Mouse (Mus musculus): ENCODE measurements around the gene Slc7a6. TPM values are rescaled to one million over a fixed set of nuclear protein-coding genes. Genes with fewer than 3 reads are reported as not detected.

Slc7a6 gene
- 57.7 and 61.0 TPM in 2 replicates for polyA plus RNA-seq (2015; fragmentation: Nextera tagmentation; extraction: Ambion mirVana)

DNA sequence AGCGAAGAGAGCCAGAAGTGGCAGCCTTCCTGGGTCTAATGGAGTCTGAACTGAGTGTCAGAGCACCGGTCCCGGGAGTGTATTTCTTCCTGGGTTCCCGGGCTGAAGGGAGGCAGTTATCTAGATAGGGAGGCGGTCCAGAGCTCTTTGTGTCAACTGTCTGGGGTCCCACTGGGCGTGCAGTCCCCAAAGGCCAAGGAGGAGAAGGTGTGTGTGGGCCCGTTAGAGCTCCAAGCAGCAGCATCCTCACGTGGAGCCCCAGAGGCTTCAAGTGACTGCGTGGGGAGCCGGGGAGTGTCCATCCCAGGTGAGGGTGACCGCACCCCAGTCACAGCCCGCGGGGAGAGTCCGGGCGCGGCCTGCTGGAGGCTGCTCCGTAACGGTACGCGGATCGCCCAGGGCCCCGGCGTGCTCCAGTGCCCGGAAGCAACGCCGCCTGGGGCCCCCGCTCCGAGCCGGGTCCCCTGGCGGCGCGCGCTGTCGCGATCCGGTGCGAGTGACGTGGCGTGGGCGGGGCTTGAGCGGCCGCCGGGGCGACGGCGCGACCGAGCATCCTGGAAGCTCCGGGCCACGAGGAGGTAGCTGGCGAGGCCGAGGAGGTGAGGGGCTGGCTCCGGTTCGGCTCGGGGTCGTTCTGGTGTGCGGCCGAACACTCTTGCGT is at the start of gene Slc7a6:
Gene Slc7a6 (plus strand): TSS at position 502 of the 661 bp plus-strand sequence.
- peaks cover 18% of the 10 kb centered on the region for H3K4me1 ChIP-seq (replicated peaks)
- under 1% methylated on average over 36 of the region's 59 CpGs for WGBS

DNA sequence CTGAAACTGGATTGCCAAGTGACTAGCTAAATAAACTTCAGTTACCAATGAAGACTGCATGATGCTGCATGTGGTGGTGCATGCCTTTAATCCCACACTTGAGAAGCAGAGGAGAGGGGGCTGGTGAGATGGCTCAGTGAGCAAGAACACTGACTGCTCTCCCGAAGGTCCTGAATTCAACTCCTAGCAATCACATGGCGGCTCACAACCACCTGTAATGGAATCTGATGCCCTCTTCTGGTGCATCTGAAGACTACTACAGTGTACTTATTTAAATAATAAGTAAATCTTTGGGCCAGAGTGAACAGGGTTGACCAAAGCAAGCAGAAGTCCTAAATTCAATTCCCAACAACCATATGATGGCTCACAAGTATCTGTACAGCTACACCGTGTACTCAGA is 45.2 kb upstream of the Slc7a6 start:
- Histone ChIP-seq H3K27ac (replicated peaks) (no peak overlapping the region), H3K4me1 (replicated peaks) (no peaks in the 10 kb centered on the region), H3K9me3 (no peaks in the 10 kb centered on the region), H3K36me3 (peaks cover 12% of the 10 kb centered on the region), H3K4me3 (no peak overlapping the region), H3K9ac (no peak overlapping the region), H3K4me2 (no peak overlapping the region), H3K27me3 (no peaks in the 10 kb centered on the region)
- ATAC-seq (ENCODE audit: low FRiP score, low read depth) = no peak
- 88% methylated on average over 3 of the region's 3 CpGs for WGBS

More for the DNA sequence above, at the start of gene Slc7a6:
- Histone ChIP-seq H3K36me3 (peaks cover 11% of the 10 kb centered on the region; the same call in 1 of the 2 replicates), H3K9ac (peak within 1 kb of the TSS; percentile 76), H3K4me2 (peak within 1 kb of the TSS; percentile 89), H3K27ac (replicated peaks) (peak within 1 kb of the TSS; percentile 90), H3K27me3 (no peaks in the 10 kb centered on the region), H3K4me3 (peak within 1 kb of the TSS; percentile 55), H3K9me3 (no peaks in the 10 kb centered on the region)
- peak; percentile 89 for ATAC-seq (ENCODE audit: low FRiP score, low read depth)

DNA sequence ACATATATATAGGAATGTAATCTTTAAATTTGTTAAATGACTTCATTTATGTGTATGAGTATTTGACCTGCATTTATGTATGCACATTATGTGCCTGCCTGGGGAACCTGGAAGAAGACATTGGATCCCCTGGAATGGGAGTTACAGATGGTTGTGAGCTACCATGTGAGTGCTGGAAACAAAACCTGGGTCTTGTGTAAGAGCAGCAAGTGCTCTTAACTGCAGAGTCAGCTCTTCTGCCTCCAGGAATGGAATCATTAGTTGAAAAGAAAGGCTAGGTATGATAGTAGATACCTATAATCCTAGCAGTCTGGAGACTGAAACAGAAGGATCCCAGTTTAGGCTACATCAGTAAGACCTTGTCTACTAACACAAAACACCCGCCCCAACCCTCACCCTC is 42.6 kb upstream of the Slc7a6 start:
- ATAC-seq (ENCODE audit: low FRiP score, low read depth) = no peak
- no peak overlapping the region for H3K9ac ChIP-seq
- 93% methylated on average over 1 of the region's 1 CpGs for WGBS

DNA sequence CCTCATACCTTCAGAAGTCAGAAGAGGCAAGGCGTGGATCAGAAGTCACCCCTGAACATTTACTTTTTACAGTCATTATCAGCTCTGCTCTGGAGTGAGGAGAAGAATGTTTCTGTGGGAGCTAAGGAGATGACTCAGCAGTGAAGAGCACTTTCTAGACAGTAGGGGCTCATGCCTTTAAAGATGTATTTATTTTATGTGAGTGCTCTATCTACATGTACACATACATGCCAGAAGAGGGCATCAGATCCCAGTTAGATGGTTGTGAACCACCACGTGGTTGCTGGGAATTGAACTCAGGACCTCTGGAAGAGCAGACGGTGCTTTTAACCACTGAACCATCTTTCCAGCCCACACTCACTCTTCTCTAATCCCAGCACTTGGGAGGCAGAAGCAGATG is 41.6 kb upstream of the Slc7a6 start:
- no peaks in the 10 kb centered on the region for H3K9me3 ChIP-seq
- no peak overlapping the region for H3K4me3 ChIP-seq
- ATAC-seq (ENCODE audit: low FRiP score, low read depth) = no peak
- H3K4me1 ChIP-seq (replicated peaks) = no peaks in the 10 kb centered on the region
- no peaks in the 10 kb centered on the region for H3K27me3 ChIP-seq
- peaks cover 28% of the 10 kb centered on the region for H3K36me3 ChIP-seq
- WGBS = 77% methylated on average over 3 of the region's 3 CpGs
- H3K27ac ChIP-seq (replicated peaks) = no peak overlapping the region
- H3K4me2 ChIP-seq = no peak overlapping the region
- H3K9ac ChIP-seq = no peak overlapping the region

More for the DNA sequence above, 42.6 kb upstream of the Slc7a6 start:
- Histone ChIP-seq H3K9me3 (no peaks in the 10 kb centered on the region), H3K4me2 (no peak overlapping the region), H3K4me1 (replicated peaks) (no peaks in the 10 kb centered on the region), H3K4me3 (no peak overlapping the region), H3K27me3 (no peaks in the 10 kb centered on the region), H3K36me3 (peaks cover 25% of the 10 kb centered on the region), H3K27ac (replicated peaks) (no peak overlapping the region)

DNA sequence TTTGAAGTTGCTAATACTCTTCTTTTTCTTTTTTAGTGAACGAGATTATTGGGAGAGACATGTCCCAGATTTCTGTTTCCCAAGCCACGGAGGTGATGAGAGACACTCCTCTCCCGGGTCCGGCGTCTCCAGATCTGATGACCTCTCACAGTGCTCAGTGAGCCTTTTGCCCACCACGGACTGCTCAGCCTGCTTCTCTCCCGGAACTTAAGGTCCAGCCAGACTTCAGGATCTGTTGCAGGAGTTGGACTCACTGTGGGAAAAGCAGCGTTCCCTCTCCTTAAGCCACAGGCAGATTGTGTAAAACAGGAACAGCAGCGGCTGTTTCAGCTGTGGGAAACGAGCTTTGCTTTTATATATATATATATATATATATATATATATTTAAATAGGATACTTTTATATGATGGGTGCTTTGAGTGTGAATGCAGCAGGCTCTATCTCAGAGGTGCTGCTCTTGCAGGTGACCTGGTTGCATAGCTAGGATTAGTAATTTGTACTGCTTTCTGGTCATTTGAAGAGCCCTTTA is 40.7 kb upstream of the Slc7a6 start:
- H3K4me2 ChIP-seq = no peak overlapping the region
- 92% methylated on average over 10 of the region's 10 CpGs for WGBS
- H3K27me3 ChIP-seq = no peaks in the 10 kb centered on the region
- no peak overlapping the region for H3K27ac ChIP-seq (replicated peaks)
- no peak overlapping the region for H3K4me3 ChIP-seq
- H3K4me1 ChIP-seq (replicated peaks) = no peaks in the 10 kb centered on the region
- ATAC-seq (ENCODE audit: low FRiP score, low read depth) = no peak
- H3K9me3 ChIP-seq = no peaks in the 10 kb centered on the region
- peaks cover 28% of the 10 kb centered on the region for H3K36me3 ChIP-seq
- no peak overlapping the region for H3K9ac ChIP-seq

DNA sequence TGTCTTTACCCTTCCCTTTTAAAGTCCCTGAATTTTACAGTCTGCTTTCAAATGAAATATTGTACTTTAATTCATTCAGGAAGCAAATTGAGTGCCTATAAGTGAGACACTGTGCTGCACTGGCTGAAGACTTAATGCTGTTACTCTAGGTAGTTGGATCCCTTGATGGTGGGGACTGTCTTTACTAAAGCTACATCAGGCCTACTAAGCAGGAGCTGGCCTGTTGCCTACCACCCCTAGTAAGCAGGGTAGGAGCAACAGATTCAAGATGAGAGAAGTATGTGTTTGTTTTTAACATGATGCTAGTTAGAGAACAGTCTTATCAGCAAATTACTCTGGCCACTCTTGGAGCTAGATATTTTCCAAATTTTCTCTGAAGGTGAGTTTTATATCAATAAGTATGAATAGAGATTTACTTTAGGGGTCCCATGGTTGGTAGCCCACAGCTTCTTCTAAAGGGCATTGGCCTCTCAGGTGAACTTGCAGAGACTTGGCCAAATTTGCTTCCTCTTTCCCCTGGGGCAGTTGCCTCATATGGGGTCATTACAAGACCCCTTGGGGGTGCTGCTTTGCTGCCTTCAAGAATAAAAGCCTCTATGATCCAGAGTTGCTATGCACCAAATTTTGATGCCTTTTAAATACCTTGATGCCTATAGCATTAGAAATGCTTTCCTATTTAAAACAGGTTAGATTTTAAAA is 39.3 kb upstream of the Slc7a6 start:
- Histone ChIP-seq H3K4me1 (replicated peaks) (no peaks in the 10 kb centered on the region), H3K9ac (no peak overlapping the region), H3K36me3 (peaks cover 28% of the 10 kb centered on the region), H3K4me2 (no peak overlapping the region), H3K27me3 (peaks cover 12% of the 10 kb centered on the region), H3K27ac (replicated peaks) (no peak overlapping the region), H3K9me3 (no peaks in the 10 kb centered on the region), H3K4me3 (no peak overlapping the region)
- no peak for ATAC-seq (ENCODE audit: low FRiP score, low read depth)

DNA sequence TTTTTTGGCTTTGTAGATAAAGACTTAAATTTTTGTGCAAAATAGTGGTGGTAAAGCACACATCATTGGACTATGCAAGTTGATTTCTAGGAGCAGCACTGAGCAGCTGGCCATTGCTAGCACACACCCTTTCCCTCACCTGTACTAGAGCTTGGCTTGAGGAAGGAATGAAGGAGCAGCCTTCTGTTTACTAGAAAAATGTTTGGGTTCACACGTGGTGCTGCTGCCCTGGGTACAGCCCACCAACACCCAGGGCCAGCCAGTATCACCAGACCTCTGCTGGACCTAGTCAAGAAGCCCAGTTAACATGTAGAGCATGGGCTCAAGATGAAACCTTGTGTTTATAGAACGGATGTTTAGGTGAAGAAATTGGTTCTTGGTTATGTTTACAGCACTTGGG is 38.7 kb upstream of the Slc7a6 start:
- ATAC-seq (ENCODE audit: low FRiP score, low read depth) = no peak
- WGBS = 94% methylated on average over 2 of the region's 2 CpGs

DNA sequence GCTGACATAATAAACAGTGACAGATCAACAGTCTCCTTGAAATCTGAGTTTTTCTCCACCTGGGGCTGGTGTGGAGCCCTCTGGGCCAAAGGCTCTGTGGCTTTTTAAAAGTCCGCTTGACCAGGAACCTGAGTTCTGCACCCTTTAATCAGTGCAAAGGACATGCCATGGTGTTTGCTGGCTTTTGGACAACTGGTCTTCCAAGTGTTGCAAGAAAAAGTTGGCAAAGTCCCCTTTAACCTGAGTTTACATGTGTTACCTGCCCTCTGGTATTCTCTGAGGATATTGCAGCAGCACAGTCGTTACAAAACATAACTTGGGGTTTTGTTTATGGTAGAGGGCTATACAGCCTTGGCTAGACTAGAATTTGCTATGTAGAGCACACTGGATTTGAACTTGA is 38.2 kb upstream of the Slc7a6 start:
- H3K9ac ChIP-seq = no peak overlapping the region
- peaks cover 28% of the 10 kb centered on the region for H3K36me3 ChIP-seq
- H3K4me1 ChIP-seq (replicated peaks) = no peaks in the 10 kb centered on the region
- peaks cover 23% of the 10 kb centered on the region for H3K27me3 ChIP-seq
- no peaks in the 10 kb centered on the region for H3K9me3 ChIP-seq
- no peak overlapping the region for H3K4me3 ChIP-seq
- H3K4me2 ChIP-seq = no peak overlapping the region
- WGBS = 92% methylated on average over 2 of the region's 2 CpGs
- no peak overlapping the region for H3K27ac ChIP-seq (replicated peaks)
- ATAC-seq (ENCODE audit: low FRiP score, low read depth) = no peak

More for the DNA sequence above, 38.7 kb upstream of the Slc7a6 start:
- H3K27ac ChIP-seq (replicated peaks) = no peak overlapping the region
- H3K4me2 ChIP-seq = no peak overlapping the region
- no peaks in the 10 kb centered on the region for H3K9me3 ChIP-seq
- peaks cover 28% of the 10 kb centered on the region for H3K36me3 ChIP-seq
- H3K4me3 ChIP-seq = no peak overlapping the region
- H3K27me3 ChIP-seq = peaks cover 18% of the 10 kb centered on the region
- no peaks in the 10 kb centered on the region for H3K4me1 ChIP-seq (replicated peaks)
- H3K9ac ChIP-seq = no peak overlapping the region

DNA sequence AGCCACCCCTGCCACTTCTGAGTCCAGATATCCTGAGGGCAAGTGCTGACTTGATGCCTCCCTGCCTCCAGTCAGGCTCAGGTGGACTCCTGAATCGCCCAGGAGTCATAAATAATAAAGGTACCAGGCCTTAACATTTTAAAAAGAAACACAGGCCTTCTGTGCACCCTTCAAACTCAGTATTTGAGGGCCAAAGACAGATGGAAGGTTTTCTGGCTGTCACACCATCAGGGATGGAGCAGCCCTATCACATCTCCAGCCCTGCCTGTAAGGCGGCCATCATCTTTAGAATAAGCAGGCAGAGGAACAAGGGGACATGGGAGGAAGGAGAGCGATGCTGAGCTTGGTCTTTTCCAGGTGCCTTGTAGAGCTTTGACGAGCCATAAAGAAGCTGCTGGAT is 37.6 kb upstream of the Slc7a6 start:
- no peak for ATAC-seq (ENCODE audit: low FRiP score, low read depth)
- H3K9ac ChIP-seq = no peak overlapping the region
- peaks cover 5% of the 10 kb centered on the region for H3K4me1 ChIP-seq (replicated peaks)
- H3K4me2 ChIP-seq = no peak overlapping the region
- H3K27me3 ChIP-seq = peaks cover 28% of the 10 kb centered on the region
- no peak overlapping the region for H3K27ac ChIP-seq (replicated peaks)
- no peak overlapping the region for H3K4me3 ChIP-seq
- WGBS = 90% methylated on average over 4 of the region's 4 CpGs
- H3K9me3 ChIP-seq = no peaks in the 10 kb centered on the region
- peaks cover 28% of the 10 kb centered on the region for H3K36me3 ChIP-seq

DNA sequence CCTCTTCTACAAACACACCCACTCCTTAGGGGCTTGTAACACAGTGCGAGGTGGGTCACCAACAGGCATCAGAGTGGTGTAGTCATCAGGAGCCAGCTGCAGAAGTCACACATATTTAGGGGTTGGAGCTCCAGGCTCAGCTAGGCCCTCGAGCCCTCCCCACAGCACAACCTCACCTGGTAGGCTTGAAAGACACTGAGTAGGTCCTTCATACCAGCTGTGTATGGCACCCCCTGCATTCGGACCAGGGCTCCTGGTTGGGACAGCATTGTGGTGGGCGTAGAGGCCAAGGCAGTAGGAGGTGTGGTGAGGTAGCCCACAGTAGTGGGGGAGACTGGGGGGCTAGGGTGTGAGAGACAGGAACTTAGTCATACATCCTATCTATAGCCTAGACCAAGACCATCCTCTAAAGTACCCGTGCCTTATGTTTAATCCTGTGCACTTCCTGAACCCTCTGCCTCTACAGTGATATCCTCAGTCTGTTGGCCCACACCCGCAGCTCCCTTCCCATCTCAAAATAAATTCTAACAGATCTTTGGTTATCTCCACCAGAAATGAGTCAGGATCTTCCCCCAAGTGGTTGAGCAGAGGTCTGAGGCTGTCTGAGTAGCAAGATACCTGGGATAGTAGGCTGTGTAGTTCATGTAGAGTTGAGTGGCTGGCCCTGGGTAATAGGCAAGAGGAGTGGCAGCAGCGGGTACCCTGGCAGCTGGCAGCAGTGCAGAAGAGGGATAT is 37.0 kb upstream of the Slc7a6 start:
- peaks cover 28% of the 10 kb centered on the region for H3K36me3 ChIP-seq
- no peak for ATAC-seq (ENCODE audit: low FRiP score, low read depth)

DNA sequence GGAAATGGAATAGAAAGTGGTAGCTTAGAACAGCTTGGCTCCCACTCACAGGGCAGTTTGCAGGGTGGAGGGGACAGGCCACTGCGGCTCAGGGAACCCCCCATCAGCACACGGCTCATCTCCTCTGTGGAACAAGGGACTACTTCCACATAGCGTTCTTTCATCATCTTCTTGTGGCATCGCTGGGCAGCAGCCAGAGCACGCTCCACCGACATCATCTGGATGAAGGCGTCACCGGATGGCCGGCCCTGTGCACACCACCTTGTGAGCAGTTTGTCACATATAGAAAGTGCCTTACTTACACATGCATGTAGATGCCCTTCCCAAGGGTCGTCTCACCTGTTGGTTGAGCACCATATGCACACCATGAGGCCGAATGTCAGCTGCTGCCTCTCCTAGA is 36.3 kb upstream of the Slc7a6 start:
- WGBS = 91% methylated on average over 11 of the region's 11 CpGs

More for the DNA sequence above, 37.0 kb upstream of the Slc7a6 start:
- Histone ChIP-seq H3K4me3 (no peak overlapping the region), H3K4me1 (replicated peaks) (peaks cover 11% of the 10 kb centered on the region), H3K9me3 (no peaks in the 10 kb centered on the region), H3K9ac (no peak overlapping the region), H3K27ac (replicated peaks) (no peak overlapping the region), H3K4me2 (no peak overlapping the region), H3K27me3 (peaks cover 35% of the 10 kb centered on the region)
- WGBS = 95% methylated on average over 7 of the region's 7 CpGs

DNA sequence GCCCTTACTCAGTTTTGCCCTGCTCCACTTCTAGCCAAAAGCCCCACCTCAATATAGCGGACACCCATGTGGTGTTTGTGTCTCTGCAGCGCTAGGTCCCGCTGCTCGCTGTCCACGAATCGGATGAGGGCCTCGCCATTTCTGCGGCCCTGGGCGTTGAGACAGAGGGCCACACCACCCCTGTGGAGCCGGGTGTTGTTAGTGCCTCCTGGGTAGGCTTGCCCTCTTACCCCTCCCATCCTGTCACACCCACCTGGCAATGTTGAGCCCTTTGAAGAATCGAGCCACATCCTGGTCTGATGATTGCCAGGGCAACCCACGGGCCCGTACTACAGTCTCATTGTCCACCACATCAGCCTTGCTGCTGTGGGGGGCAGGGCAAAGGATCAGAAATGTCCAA is 35.1 kb upstream of the Slc7a6 start:
- Histone ChIP-seq H3K4me1 (replicated peaks) (peaks cover 25% of the 10 kb centered on the region), H3K4me3 (no peak overlapping the region), H3K36me3 (peaks cover 20% of the 10 kb centered on the region), H3K9ac (no peak overlapping the region), H3K4me2 (no peak overlapping the region), H3K27ac (replicated peaks) (no peak overlapping the region), H3K9me3 (no peaks in the 10 kb centered on the region), H3K27me3 (peaks cover 53% of the 10 kb centered on the region)
- WGBS = 79% methylated on average over 13 of the region's 13 CpGs
- no peak for ATAC-seq (ENCODE audit: low FRiP score, low read depth)

More for the DNA sequence above, 36.3 kb upstream of the Slc7a6 start:
- ATAC-seq (ENCODE audit: low FRiP score, low read depth) = no peak
- H3K9ac ChIP-seq = no peak overlapping the region
- peaks cover 18% of the 10 kb centered on the region for H3K4me1 ChIP-seq (replicated peaks)
- no peaks in the 10 kb centered on the region for H3K9me3 ChIP-seq
- H3K4me3 ChIP-seq = no peak overlapping the region
- peaks cover 23% of the 10 kb centered on the region for H3K36me3 ChIP-seq
- H3K27ac ChIP-seq (replicated peaks) = no peak overlapping the region
- peaks cover 42% of the 10 kb centered on the region for H3K27me3 ChIP-seq
- H3K4me2 ChIP-seq = no peak overlapping the region
